Comparison of ENCODE assay signal across 25 mouse cellular contexts in genomic region chr16:48405674-48406403, GRCm38 (mm10). TPM values are rescaled to one million over a fixed set of nuclear protein-coding genes. Genes with fewer than 3 reads are reported as not detected.
DNase-seq lines count a peak whose midpoint lies in the region; ATAC-seq lines count a peak whose summit lies in the region.
"Had no signal": no experiment of that assay in that cellular context is flagged by ENCODE, and none has a peak within 500 bp of the region (broad histone marks: within the 10 kb centered on the region; RNA-seq: fewer than 3 reads in every experiment).

No protein-coding gene starts in this region.

- DNase-seq in embryonic facial prominence, embryonic 14.5 days (ENCODE audit: low spot score), result peak; percentile 13
- DNase-seq in embryonic facial prominence, embryonic 10.5 days (ENCODE audit: low spot score), result no peak
- peak; percentile 22 for DNase-seq in midbrain, embryonic 14.5 days
- no peak for DNase-seq in midbrain, embryonic 10.5 days (ENCODE audit: low spot score)
- DNase-seq in cerebellum, adult 8-10 months, result no peak
- DNase-seq: cerebellum, adult 11-12 months; cerebellum, postnatal 36 days; gastrocnemius, postnatal 36 days; heart, postnatal 10 days; lung, embryonic 14.5 days; spleen, adult 18-20 months; thymus, adult 2 months had no signal

- no peaks in the 10 kb centered on the region for H3K4me1 ChIP-seq in embryonic facial prominence, embryonic 14.5 days (ENCODE audit: control insufficient read depth, insufficient read depth, low read length)
- H3K4me1 ChIP-seq in embryonic facial prominence, embryonic 10.5 days, result no peaks in the 10 kb centered on the region
- no peaks in the 10 kb centered on the region for H3K4me1 ChIP-seq in midbrain, embryonic 14.5 days (ENCODE audit: control insufficient read depth, insufficient read depth, low read length)
- H3K4me1 ChIP-seq in midbrain, embryonic 10.5 days, result 0 out of 2 replicates have a peak, but pooled peaks cover 7% of the 10 kb centered on the region
- H3K4me1 ChIP-seq in kidney, embryonic 16.5 days (ENCODE audit: insufficient read depth, low read length), result peaks cover 6% of the 10 kb centered on the region
- peaks cover 6% of the 10 kb centered on the region; the same call in 1 of the 2 replicates for H3K4me1 ChIP-seq in neural tube, embryonic 15.5 days
- H3K4me1 ChIP-seq: embryonic facial prominence, embryonic 15.5 days; forebrain, embryonic 10.5 days; heart, embryonic 10.5 days; liver, embryonic 12.5 days had no signal

- H3K36me3 ChIP-seq in embryonic facial prominence, embryonic 14.5 days (ENCODE audit: control insufficient read depth, insufficient read depth, low read length), result no peaks in the 10 kb centered on the region
- H3K36me3 ChIP-seq in embryonic facial prominence, embryonic 10.5 days (replicated peaks), result no peaks in the 10 kb centered on the region
- H3K36me3 ChIP-seq in midbrain, embryonic 14.5 days (ENCODE audit: control insufficient read depth, insufficient read depth, low read length), result no peaks in the 10 kb centered on the region
- no peaks in the 10 kb centered on the region for H3K36me3 ChIP-seq in midbrain, embryonic 10.5 days
- no peaks in the 10 kb centered on the region for H3K36me3 ChIP-seq in kidney, embryonic 16.5 days (ENCODE audit: insufficient read depth, low read length)
- H3K36me3 ChIP-seq in neural tube, embryonic 15.5 days, result no peaks in the 10 kb centered on the region
- H3K36me3 ChIP-seq: embryonic facial prominence, embryonic 15.5 days; forebrain, embryonic 10.5 days; heart, embryonic 10.5 days; intestine, embryonic 15.5 days; liver, embryonic 12.5 days had no signal

- no peak for ATAC-seq in embryonic facial prominence, embryonic 14.5 days (ENCODE audit: low read depth)
- no peak for ATAC-seq in midbrain, embryonic 14.5 days (ENCODE audit: low FRiP score, low TSS enrichment)
- ATAC-seq in kidney, embryonic 16.5 days (ENCODE audit: low FRiP score, low TSS enrichment), result peak; percentile 83
- peak; percentile 72; the same call in 1 of the 2 replicates for ATAC-seq in neural tube, embryonic 15.5 days (ENCODE audit: low FRiP score)
- ATAC-seq: activated CD4-positive, CD25-positive, alpha-beta regulatory T cell, adult 4 months; intestine, embryonic 15.5 days; liver, embryonic 12.5 days; midbrain, embryonic 16.5 days; Patski had no signal

- no peak overlapping the region for H3K4me2 ChIP-seq in embryonic facial prominence, embryonic 14.5 days (ENCODE audit: low read depth, low read length)
- H3K4me2 ChIP-seq in midbrain, embryonic 14.5 days (ENCODE audit: low read length), result no peak overlapping the region
- H3K4me2 ChIP-seq in kidney, embryonic 16.5 days (replicated peaks; ENCODE audit: low read depth, low read length), result no peak overlapping the region
- H3K4me2 ChIP-seq in neural tube, embryonic 15.5 days, result no peak overlapping the region
- H3K4me2 ChIP-seq: embryonic facial prominence, embryonic 15.5 days; hindbrain, embryonic 14.5 days; intestine, embryonic 15.5 days; liver, embryonic 12.5 days; lung, embryonic 14.5 days had no signal

- no peaks in the 10 kb centered on the region for H3K27me3 ChIP-seq in embryonic facial prominence, embryonic 14.5 days (replicated peaks; ENCODE audit: control insufficient read depth, insufficient read depth, low read length)
- no peaks in the 10 kb centered on the region for H3K27me3 ChIP-seq in embryonic facial prominence, embryonic 10.5 days (replicated peaks; ENCODE audit: low read depth, poor library complexity, severe bottlenecking)
- H3K27me3 ChIP-seq in midbrain, embryonic 14.5 days (ENCODE audit: control insufficient read depth, insufficient read depth, low read length), result no peaks in the 10 kb centered on the region
- H3K27me3 ChIP-seq in midbrain, embryonic 10.5 days (ENCODE audit: low read depth, poor library complexity, severe bottlenecking), result no peaks in the 10 kb centered on the region
- H3K27me3 ChIP-seq in kidney, embryonic 16.5 days (ENCODE audit: insufficient read depth, low read length), result no peaks in the 10 kb centered on the region
- no peaks in the 10 kb centered on the region for H3K27me3 ChIP-seq in neural tube, embryonic 15.5 days (replicated peaks)
- H3K27me3 ChIP-seq: embryonic facial prominence, embryonic 15.5 days; intestine, embryonic 15.5 days; liver, embryonic 12.5 days; Patski had no signal

- H3K9me3 ChIP-seq in embryonic facial prominence, embryonic 14.5 days (ENCODE audit: control insufficient read depth, low read length), result no peaks in the 10 kb centered on the region
- no peaks in the 10 kb centered on the region for H3K9me3 ChIP-seq in embryonic facial prominence, embryonic 10.5 days
- H3K9me3 ChIP-seq in midbrain, embryonic 14.5 days (ENCODE audit: control insufficient read depth, low read length), result no peaks in the 10 kb centered on the region
- H3K9me3 ChIP-seq in midbrain, embryonic 10.5 days (replicated peaks), result no peaks in the 10 kb centered on the region
- H3K9me3 ChIP-seq in kidney, embryonic 16.5 days (ENCODE audit: low read length), result no peaks in the 10 kb centered on the region
- no peaks in the 10 kb centered on the region for H3K9me3 ChIP-seq in neural tube, embryonic 15.5 days (replicated peaks)
- H3K9me3 ChIP-seq: embryonic facial prominence, embryonic 15.5 days; forebrain, embryonic 10.5 days; heart, embryonic 10.5 days; intestine, embryonic 15.5 days; liver, embryonic 12.5 days had no signal

- no peak overlapping the region for H3K27ac ChIP-seq in embryonic facial prominence, embryonic 14.5 days (replicated peaks; ENCODE audit: low read depth, low read length)
- no peak overlapping the region for H3K27ac ChIP-seq in embryonic facial prominence, embryonic 10.5 days (replicated peaks)
- H3K27ac ChIP-seq in midbrain, embryonic 14.5 days (replicated peaks; ENCODE audit: low read depth, low read length), result no peak overlapping the region
- no peak overlapping the region for H3K27ac ChIP-seq in midbrain, embryonic 10.5 days (replicated peaks)
- no peak overlapping the region for H3K27ac ChIP-seq in kidney, embryonic 16.5 days (ENCODE audit: low read length)
- H3K27ac ChIP-seq in neural tube, embryonic 15.5 days (replicated peaks), result no peak overlapping the region
- H3K27ac ChIP-seq: embryonic facial prominence, embryonic 15.5 days; forebrain, embryonic 10.5 days; heart, embryonic 10.5 days; hindbrain, embryonic 14.5 days; intestine, embryonic 15.5 days; liver, embryonic 12.5 days had no signal

- 59% methylated on average over 10 of the region's 10 CpGs for WGBS in embryonic facial prominence, embryonic 14.5 days
- WGBS in embryonic facial prominence, embryonic 10.5 days, result 78% methylated on average over 10 of the region's 10 CpGs
- 31% methylated on average over 10 of the region's 10 CpGs for WGBS in midbrain, embryonic 14.5 days
- 67% methylated on average over 10 of the region's 10 CpGs for WGBS in midbrain, embryonic 10.5 days
- 37% methylated on average over 10 of the region's 10 CpGs for WGBS in kidney, embryonic 16.5 days
- 34% methylated on average over 10 of the region's 10 CpGs for WGBS in neural tube, embryonic 15.5 days

- no peak overlapping the region for H3K4me3 ChIP-seq in embryonic facial prominence, embryonic 14.5 days (ENCODE audit: low read depth, low read length)
- no peak overlapping the region for H3K4me3 ChIP-seq in embryonic facial prominence, embryonic 10.5 days
- H3K4me3 ChIP-seq in midbrain, embryonic 14.5 days (replicated peaks; ENCODE audit: low read depth, low read length), result no peak overlapping the region
- no peak overlapping the region for H3K4me3 ChIP-seq in midbrain, embryonic 10.5 days
- no peak overlapping the region for H3K4me3 ChIP-seq in kidney, embryonic 16.5 days (ENCODE audit: low read length)
- no peak overlapping the region for H3K4me3 ChIP-seq in neural tube, embryonic 15.5 days (replicated peaks)
- H3K4me3 ChIP-seq: embryonic facial prominence, embryonic 15.5 days; forebrain, embryonic 10.5 days; heart, embryonic 10.5 days; intestine, embryonic 15.5 days; liver, embryonic 12.5 days had no signal

- H3K9ac ChIP-seq in embryonic facial prominence, embryonic 14.5 days (ENCODE audit: low read depth, low read length), result no peak overlapping the region
- no peak overlapping the region for H3K9ac ChIP-seq in midbrain, embryonic 14.5 days (replicated peaks; ENCODE audit: low read length)
- H3K9ac ChIP-seq in kidney, embryonic 16.5 days (replicated peaks; ENCODE audit: low read length), result no peak overlapping the region
- no peak overlapping the region for H3K9ac ChIP-seq in neural tube, embryonic 15.5 days (replicated peaks)
- H3K9ac ChIP-seq: embryonic facial prominence, embryonic 15.5 days; hindbrain, embryonic 14.5 days; intestine, embryonic 15.5 days; liver, embryonic 12.5 days; lung, embryonic 14.5 days had no signal

RNA-seq across cellular contexts. Expression of gene Gm5485, which starts 6.4 kb away (rescaled TPM):
- polyA plus RNA-seq in embryonic facial prominence, embryonic 14.5 days (2014; fragmentation: Nextera tagmentation; extraction: Ambion mirVana), result not detected in 2 replicates
- polyA plus RNA-seq in embryonic facial prominence, embryonic 10.5 days (2016; fragmentation: Nextera tagmentation; extraction: Ambion mirVana), result not detected in 2 replicates
- polyA plus RNA-seq in midbrain, embryonic 14.5 days (2014; fragmentation: Nextera tagmentation; extraction: Ambion mirVana), result not detected in 2 replicates
- not detected in 2 replicates for polyA plus RNA-seq in midbrain, embryonic 10.5 days (2016; fragmentation: Nextera tagmentation; extraction: Ambion mirVana)
- polyA plus RNA-seq in kidney, embryonic 16.5 days (2015; fragmentation: Nextera tagmentation; extraction: Ambion mirVana), result not detected in 2 replicates
- polyA plus RNA-seq in neural tube, embryonic 15.5 days (2015; fragmentation: Nextera tagmentation; extraction: Ambion mirVana), result 0.52 TPM in 1 of 2 replicates, not detected in the other
- polyA plus RNA-seq: activated CD4-positive, CD25-positive, alpha-beta regulatory T cell, adult 4 months; embryonic facial prominence, embryonic 15.5 days; forebrain, embryonic 10.5 days; heart, embryonic 10.5 days; hindbrain, embryonic 14.5 days; limb, embryonic 11.5 days; liver, embryonic 12.5 days; lung, embryonic 14.5 days; midbrain, embryonic 16.5 days; Patski; stomach, embryonic 14.5 days; thymus, adult 2 months had no signal

RNA-seq across cellular contexts. Expression of gene Morc1, which starts 25.2 kb away (rescaled TPM):
- polyA plus RNA-seq in embryonic facial prominence, embryonic 14.5 days (2014; fragmentation: Nextera tagmentation; extraction: Ambion mirVana), result 0.28 and 0.33 TPM in 2 replicates
- not detected in 2 replicates for polyA plus RNA-seq in embryonic facial prominence, embryonic 10.5 days (2016; fragmentation: Nextera tagmentation; extraction: Ambion mirVana)
- 0.07 TPM in 1 of 2 replicates, not detected in the other for polyA plus RNA-seq in midbrain, embryonic 14.5 days (2014; fragmentation: Nextera tagmentation; extraction: Ambion mirVana)
- 0.07 TPM in 1 of 2 replicates, not detected in the other for polyA plus RNA-seq in midbrain, embryonic 10.5 days (2016; fragmentation: Nextera tagmentation; extraction: Ambion mirVana)
- 0.06 and 0.16 TPM in 2 replicates for polyA plus RNA-seq in kidney, embryonic 16.5 days (2015; fragmentation: Nextera tagmentation; extraction: Ambion mirVana)
- polyA plus RNA-seq in neural tube, embryonic 15.5 days (2015; fragmentation: Nextera tagmentation; extraction: Ambion mirVana), result 0.14 and 0.66 TPM in 2 replicates
- polyA plus RNA-seq: forebrain, embryonic 10.5 days; limb, embryonic 11.5 days; liver, embryonic 12.5 days; Patski had no signal

Comparison
In these comparisons a context has a peak if more than half of its experiments do, and no peak if none do; other contexts are left out.
1. DNase-seq: peak in embryonic facial prominence, embryonic 14.5 days (single experiment) and midbrain, embryonic 14.5 days (single experiment); none in embryonic facial prominence, embryonic 10.5 days (single experiment), midbrain, embryonic 10.5 days (single experiment) and cerebellum, adult 8-10 months (single experiment).
2. ATAC-seq: peak in kidney, embryonic 16.5 days (single experiment) and neural tube, embryonic 15.5 days (single experiment); none in embryonic facial prominence, embryonic 14.5 days (single experiment) and midbrain, embryonic 14.5 days (single experiment).